Mouse (Mus musculus) heart, adult 2 months (tissue): ENCODE measurements around the gene Akap17b.

Source experiments
- CTCF ChIP-seq: fragments of 200-600 bp; IDR thresholded peaks from 2 replicates; pipeline ENCODE4 v1.8.1; 2022; ENCODE audit warnings: antibody characterized with exemption, mild to moderate bottlenecking, moderate library complexity
- EP300 ChIP-seq: fragments of 200-500 bp; IDR thresholded peaks from 2 replicates; pipeline ENCODE4 v1.6.1; 2011; ENCODE audit warnings: low read depth, low read length, control low read depth; ENCODE audit not compliant: insufficient read depth
- POLR2A ChIP-seq: fragments of 200-500 bp; IDR thresholded peaks from 2 replicates; pipeline ENCODE4 v1.6.1; 2011; ENCODE audit warnings: mild to moderate bottlenecking, low read depth, low read length, control low read depth; ENCODE audit not compliant: insufficient read depth

DNA sequence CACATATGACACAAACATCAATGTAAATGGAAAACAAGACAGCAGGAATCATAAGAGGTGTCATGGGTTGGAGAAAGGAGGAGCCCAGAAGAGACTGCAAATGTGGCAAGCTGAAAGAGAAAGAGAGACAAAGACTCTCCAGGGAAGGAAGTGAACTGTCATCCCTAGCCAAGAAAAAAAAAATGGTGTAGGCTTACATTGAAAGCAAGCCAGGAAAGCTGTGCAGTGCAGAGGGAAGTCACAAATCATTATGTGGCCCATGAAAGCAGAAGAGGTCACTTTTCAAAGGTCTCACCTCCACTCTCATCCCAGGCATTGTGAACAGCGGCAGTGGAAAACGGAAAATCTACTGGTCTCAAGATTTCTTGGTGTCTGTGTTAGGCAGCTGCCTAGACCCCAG is 27.5 kb upstream of the Akap17b start:
- TF ChIP-seq CTCF (no peak), EP300 (no peak), POLR2A (no peak)
